ENCODE assay signal across 8 mouse cellular contexts in the genomic region with DNA sequence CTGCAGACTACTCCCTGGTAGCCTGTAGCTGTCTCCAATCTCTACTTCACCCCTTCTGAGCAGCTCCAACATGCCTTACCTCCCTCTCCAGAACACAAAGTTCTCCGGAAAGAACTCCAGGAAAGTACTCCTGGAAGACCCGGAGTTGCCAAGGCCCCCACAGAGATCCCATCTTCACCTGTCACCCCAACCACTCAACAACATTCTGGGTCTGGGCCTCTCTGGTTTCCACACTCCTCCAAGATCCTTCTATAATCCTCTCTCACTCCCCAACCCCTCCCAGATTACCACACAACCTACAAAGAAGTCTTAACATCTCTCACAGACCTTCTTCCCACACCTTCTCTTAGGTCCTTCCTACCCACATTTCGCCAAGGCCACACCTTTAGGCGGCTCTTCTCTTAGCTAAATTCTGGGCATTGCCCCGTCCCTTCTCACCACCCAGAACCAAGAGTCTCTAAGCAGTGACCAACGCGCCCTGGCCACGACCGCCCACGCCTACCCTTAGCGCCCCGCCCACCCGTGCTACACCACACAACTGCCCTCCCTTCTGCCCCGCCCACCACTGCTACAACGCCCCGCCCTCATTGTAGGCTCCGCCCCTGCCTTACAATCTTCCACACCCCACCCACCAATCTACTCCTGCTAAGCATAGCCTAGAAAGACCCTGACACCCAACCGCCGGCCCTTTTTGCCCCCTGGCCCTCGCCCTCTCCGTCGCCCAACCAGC. TPM values are rescaled to one million over a fixed set of nuclear protein-coding genes. Genes with fewer than 3 reads are reported as not detected.
DNase-seq lines count a peak whose midpoint lies in the region; ATAC-seq and TF ChIP-seq lines count a peak whose summit lies in the region.

No protein-coding gene starts in this region.

- peak overlapping the region; percentile 51 for H3ac ChIP-seq in C2C12 (ENCODE audit: control insufficient read depth, insufficient read length, low read depth)

- no peaks in the 10 kb centered on the region for H3K79me3 ChIP-seq in C2C12 (ENCODE audit: low read depth)

- peak overlapping the region; percentile 98 for H3K27ac ChIP-seq in heart, embryonic 11.5 days (ENCODE audit: low read depth, low read length)
- H3K27ac ChIP-seq in kidney, embryonic 16.5 days (ENCODE audit: low read length): peak overlapping the region; percentile 99
- peak overlapping the region; percentile 99 for H3K27ac ChIP-seq in liver, embryonic 16.5 days (ENCODE audit: low read length)
- H3K27ac ChIP-seq in neural tube, embryonic 11.5 days (ENCODE audit: low read depth, low read length): peak overlapping the region; percentile 88
- peak overlapping the region; percentile 98 for H3K27ac ChIP-seq in stomach, embryonic 15.5 days

- no peaks in the 10 kb centered on the region for H3K9me3 ChIP-seq in heart, embryonic 11.5 days (replicated peaks; ENCODE audit: control insufficient read depth, low read length)
- no peaks in the 10 kb centered on the region for H3K9me3 ChIP-seq in kidney, embryonic 16.5 days (ENCODE audit: low read length)
- H3K9me3 ChIP-seq in liver, embryonic 16.5 days (replicated peaks; ENCODE audit: control insufficient read depth, low read length): no peaks in the 10 kb centered on the region
- H3K9me3 ChIP-seq in neural tube, embryonic 11.5 days (ENCODE audit: control insufficient read depth, low read length): no peaks in the 10 kb centered on the region
- H3K9me3 ChIP-seq in stomach, embryonic 15.5 days: no peaks in the 10 kb centered on the region

- no peaks in the 10 kb centered on the region for H3K27me3 ChIP-seq in C2C12 (ENCODE audit: control insufficient read depth, insufficient read depth, insufficient read length)
- H3K27me3 ChIP-seq in heart, embryonic 11.5 days (ENCODE audit: control insufficient read depth, insufficient read depth, low read length): no peaks in the 10 kb centered on the region
- H3K27me3 ChIP-seq in kidney, embryonic 16.5 days (ENCODE audit: insufficient read depth, low read length): no peaks in the 10 kb centered on the region
- no peaks in the 10 kb centered on the region for H3K27me3 ChIP-seq in liver, embryonic 16.5 days (ENCODE audit: control insufficient read depth, insufficient read depth, low read depth, low read length)
- H3K27me3 ChIP-seq in neural tube, embryonic 11.5 days (ENCODE audit: control insufficient read depth, insufficient read depth, low read length): no peaks in the 10 kb centered on the region
- H3K27me3 ChIP-seq in stomach, embryonic 15.5 days (replicated peaks): no peaks in the 10 kb centered on the region

- H3K4me1 ChIP-seq in heart, embryonic 11.5 days (ENCODE audit: control insufficient read depth, insufficient read depth, low read length): peaks cover 9% of the 10 kb centered on the region
- H3K4me1 ChIP-seq in kidney, embryonic 16.5 days (ENCODE audit: insufficient read depth, low read length): peaks cover 12% of the 10 kb centered on the region
- peaks cover 25% of the 10 kb centered on the region for H3K4me1 ChIP-seq in liver, embryonic 16.5 days (ENCODE audit: control insufficient read depth, low read depth, low read length)
- 0 out of 2 replicates have a peak, but pooled peaks cover 3% of the 10 kb centered on the region for H3K4me1 ChIP-seq in neural tube, embryonic 11.5 days (ENCODE audit: control insufficient read depth, insufficient read depth, low read length)
- H3K4me1 ChIP-seq in stomach, embryonic 15.5 days: peaks cover 14% of the 10 kb centered on the region; the same call in 1 of the 2 replicates

- H3K4me2 ChIP-seq in heart, embryonic 11.5 days: peak overlapping the region; percentile 67
- peak overlapping the region; percentile 75 for H3K4me2 ChIP-seq in kidney, embryonic 16.5 days (replicated peaks; ENCODE audit: low read depth, low read length)
- H3K4me2 ChIP-seq in liver, embryonic 16.5 days (ENCODE audit: low read depth, low read length): peak overlapping the region; percentile 98
- H3K4me2 ChIP-seq in neural tube, embryonic 11.5 days (ENCODE audit: low read depth): peak overlapping the region; percentile 58
- H3K4me2 ChIP-seq in stomach, embryonic 15.5 days: peak overlapping the region; percentile 65

- TF ChIP-seq CTCF in C2C12 (IDR thresholded peaks at IDR 0.05; ENCODE audit: control insufficient read depth, insufficient read depth, insufficient read length): no peak

- ATAC-seq in erythroid progenitor cell, adult 5-6 weeks (replicated peaks; ENCODE audit: low FRiP score, poor library complexity, severe bottlenecking): peak; percentile 31
- peak; percentile 46 for ATAC-seq in heart, embryonic 11.5 days (replicated peaks; ENCODE audit: insufficient number of reproducible peaks, low FRiP score, low TSS enrichment)
- ATAC-seq in kidney, embryonic 16.5 days (ENCODE audit: low FRiP score, low TSS enrichment): peak; percentile 32
- ATAC-seq in liver, embryonic 16.5 days (ENCODE audit: low read depth): peak; percentile 17
- ATAC-seq in neural tube, embryonic 11.5 days (ENCODE audit: insufficient read depth, low FRiP score, low TSS enrichment): peak; percentile 16
- peak; percentile 9 for ATAC-seq in stomach, embryonic 15.5 days (ENCODE audit: insufficient read depth, low FRiP score, low read depth)

- H3K36me3 ChIP-seq in C2C12 (ENCODE audit: control insufficient read depth, insufficient read depth): peaks cover 7% of the 10 kb centered on the region
- peaks cover 24% of the 10 kb centered on the region for H3K36me3 ChIP-seq in heart, embryonic 11.5 days (ENCODE audit: control insufficient read depth, insufficient read depth, low read length)
- H3K36me3 ChIP-seq in kidney, embryonic 16.5 days (ENCODE audit: insufficient read depth, low read length): peaks cover 37% of the 10 kb centered on the region
- peaks cover 17% of the 10 kb centered on the region for H3K36me3 ChIP-seq in liver, embryonic 16.5 days (ENCODE audit: control insufficient read depth, insufficient read depth)
- H3K36me3 ChIP-seq in neural tube, embryonic 11.5 days (ENCODE audit: control insufficient read depth, insufficient read depth, low read length): peaks cover 7% of the 10 kb centered on the region; the same call in 1 of the 2 replicates
- H3K36me3 ChIP-seq in stomach, embryonic 15.5 days: peaks cover 32% of the 10 kb centered on the region

- peak; percentile 66 to 84 for DNase-seq in adrenal gland, postnatal 4 days (ENCODE audit: low spot score in 2 of 2)
- DNase-seq in neural tube, embryonic 11.5 days (ENCODE audit: low spot score): peak; percentile 84

- peak overlapping the region; percentile 79 for H3K4me3 ChIP-seq in C2C12 (ENCODE audit: insufficient read depth, poor library complexity, severe bottlenecking)
- peak overlapping the region; percentile 84 for H3K4me3 ChIP-seq in heart, embryonic 11.5 days (ENCODE audit: low read depth, low read length)
- H3K4me3 ChIP-seq in kidney, embryonic 16.5 days (ENCODE audit: low read length): peak overlapping the region; percentile 87
- peak overlapping the region; percentile 86 for H3K4me3 ChIP-seq in liver, embryonic 16.5 days (ENCODE audit: low read depth, low read length)
- H3K4me3 ChIP-seq in neural tube, embryonic 11.5 days (ENCODE audit: low read depth, low read length): peak overlapping the region; percentile 77
- peak overlapping the region; percentile 80 for H3K4me3 ChIP-seq in stomach, embryonic 15.5 days (replicated peaks)

- H3K9ac ChIP-seq in heart, embryonic 11.5 days (ENCODE audit: low read depth, low read length): peak overlapping the region; percentile 85
- peak overlapping the region; percentile 86 for H3K9ac ChIP-seq in kidney, embryonic 16.5 days (replicated peaks; ENCODE audit: low read length)
- H3K9ac ChIP-seq in liver, embryonic 16.5 days (ENCODE audit: low read depth, low read length): peak overlapping the region; percentile 76
- peak overlapping the region; percentile 72 for H3K9ac ChIP-seq in neural tube, embryonic 11.5 days (ENCODE audit: low read length)
- peak overlapping the region; percentile 64; the same call in 1 of the 2 replicates for H3K9ac ChIP-seq in stomach, embryonic 15.5 days

- 7% methylated on average over 22 of the region's 22 CpGs for WGBS in heart, embryonic 11.5 days (ENCODE audit: insufficient replicate concordance)
- 6% methylated on average over 21 of the region's 22 CpGs for WGBS in kidney, embryonic 16.5 days
- 7% methylated on average over 22 of the region's 22 CpGs for WGBS in liver, embryonic 16.5 days (ENCODE audit: insufficient replicate concordance)
- WGBS in neural tube, embryonic 11.5 days: 8% methylated on average over 22 of the region's 22 CpGs
- WGBS in stomach, embryonic 15.5 days: 7% methylated on average over 22 of the region's 22 CpGs

- H3K79me2 ChIP-seq in C2C12 (ENCODE audit: control insufficient read depth, insufficient read depth): peaks cover 6% of the 10 kb centered on the region

RNA-seq across cellular contexts. Expression of a gene that starts 0.6 kb away (rescaled TPM):
- 40.4 TPM for polyA plus RNA-seq in C2C12 (2012; fragmentation: generic; extraction: Trizol)
- 10 to 100 TPM; 74.6 to 76.8 TPM for total RNA-seq in adrenal gland, postnatal 4 days (2021)
- total RNA-seq in erythroid progenitor cell, adult 5-6 weeks (2015; ENCODE audit: low replicate concordance): 4.7 and 8.4 TPM in 2 replicates
- 1.9 and 5.6 TPM in 2 replicates for total RNA-seq in erythroid progenitor cell, adult 5-6 weeks (2017; ENCODE audit: low replicate concordance)
- polyA plus RNA-seq in heart, embryonic 11.5 days (2014; fragmentation: Nextera tagmentation; extraction: Ambion mirVana): 37.3 and 39.4 TPM in 2 replicates
- 46.2 and 47.2 TPM in 2 replicates for polyA plus RNA-seq in kidney, embryonic 16.5 days (2015; fragmentation: Nextera tagmentation; extraction: Ambion mirVana)
- polyA plus RNA-seq in liver, embryonic 16.5 days (2015; fragmentation: Nextera tagmentation; extraction: Ambion mirVana): 14.1 and 15.3 TPM in 2 replicates
- polyA plus RNA-seq in neural tube, embryonic 11.5 days (2014; fragmentation: Nextera tagmentation; extraction: Ambion mirVana): 45.3 and 45.6 TPM in 2 replicates
- 32.8 and 36.0 TPM in 2 replicates for polyA plus RNA-seq in stomach, embryonic 15.5 days (2015; fragmentation: Nextera tagmentation; extraction: Ambion mirVana)

RNA-seq across cellular contexts. Expression of a gene that starts 5.2 kb away (rescaled TPM):
- 64.5 TPM for polyA plus RNA-seq in C2C12 (2012; fragmentation: generic; extraction: Trizol)
- total RNA-seq in adrenal gland, postnatal 4 days (2021): 10 to 100 TPM; 73.1 to 85.1 TPM
- 36.5 and 71.4 TPM in 2 replicates for total RNA-seq in erythroid progenitor cell, adult 5-6 weeks (2015; ENCODE audit: low replicate concordance)
- 125 and 144 TPM in 2 replicates for total RNA-seq in erythroid progenitor cell, adult 5-6 weeks (2017; ENCODE audit: low replicate concordance)
- polyA plus RNA-seq in heart, embryonic 11.5 days (2014; fragmentation: Nextera tagmentation; extraction: Ambion mirVana): 77.2 and 82.9 TPM in 2 replicates
- polyA plus RNA-seq in kidney, embryonic 16.5 days (2015; fragmentation: Nextera tagmentation; extraction: Ambion mirVana): 129 and 141 TPM in 2 replicates
- 36.1 and 37.2 TPM in 2 replicates for polyA plus RNA-seq in liver, embryonic 16.5 days (2015; fragmentation: Nextera tagmentation; extraction: Ambion mirVana)
- 124 and 136 TPM in 2 replicates for polyA plus RNA-seq in neural tube, embryonic 11.5 days (2014; fragmentation: Nextera tagmentation; extraction: Ambion mirVana)
- 99.9 and 103 TPM in 2 replicates for polyA plus RNA-seq in stomach, embryonic 15.5 days (2015; fragmentation: Nextera tagmentation; extraction: Ambion mirVana)

RNA-seq across cellular contexts. Expression of a gene that starts 34.0 kb away (rescaled TPM):
- 39.9 TPM for polyA plus RNA-seq in C2C12 (2012; fragmentation: generic; extraction: Trizol)
- total RNA-seq in adrenal gland, postnatal 4 days (2021): 10 to 100 TPM; 15.6 to 16.2 TPM
- 26.4 and 28.1 TPM in 2 replicates for total RNA-seq in erythroid progenitor cell, adult 5-6 weeks (2015; ENCODE audit: low replicate concordance)
- 32.6 and 39.0 TPM in 2 replicates for total RNA-seq in erythroid progenitor cell, adult 5-6 weeks (2017; ENCODE audit: low replicate concordance)
- 13.4 and 13.5 TPM in 2 replicates for polyA plus RNA-seq in heart, embryonic 11.5 days (2014; fragmentation: Nextera tagmentation; extraction: Ambion mirVana)
- 26.0 and 28.4 TPM in 2 replicates for polyA plus RNA-seq in kidney, embryonic 16.5 days (2015; fragmentation: Nextera tagmentation; extraction: Ambion mirVana)
- polyA plus RNA-seq in liver, embryonic 16.5 days (2015; fragmentation: Nextera tagmentation; extraction: Ambion mirVana): 14.5 TPM in 2 replicates
- polyA plus RNA-seq in neural tube, embryonic 11.5 days (2014; fragmentation: Nextera tagmentation; extraction: Ambion mirVana): 23.5 and 25.0 TPM in 2 replicates
- polyA plus RNA-seq in stomach, embryonic 15.5 days (2015; fragmentation: Nextera tagmentation; extraction: Ambion mirVana): 21.7 and 22.4 TPM in 2 replicates

RNA-seq across cellular contexts. Expression of a gene that starts 35.3 kb away (rescaled TPM):
- 3.2 TPM for polyA plus RNA-seq in C2C12 (2012; fragmentation: generic; extraction: Trizol)
- total RNA-seq in adrenal gland, postnatal 4 days (2021): 10 to 100 TPM; 29.9 to 37.0 TPM
- not detected in 2 replicates for total RNA-seq in erythroid progenitor cell, adult 5-6 weeks (2015; ENCODE audit: low replicate concordance)
- total RNA-seq in erythroid progenitor cell, adult 5-6 weeks (2017; ENCODE audit: low replicate concordance): not detected in 2 replicates
- polyA plus RNA-seq in heart, embryonic 11.5 days (2014; fragmentation: Nextera tagmentation; extraction: Ambion mirVana): 0.10 and 0.11 TPM in 2 replicates
- 0.18 and 0.32 TPM in 2 replicates for polyA plus RNA-seq in kidney, embryonic 16.5 days (2015; fragmentation: Nextera tagmentation; extraction: Ambion mirVana)
- polyA plus RNA-seq in liver, embryonic 16.5 days (2015; fragmentation: Nextera tagmentation; extraction: Ambion mirVana): 0.05 and 0.13 TPM in 2 replicates
- polyA plus RNA-seq in neural tube, embryonic 11.5 days (2014; fragmentation: Nextera tagmentation; extraction: Ambion mirVana): 0.13 TPM in 1 of 2 replicates, not detected in the other
- 0.36 TPM in 2 replicates for polyA plus RNA-seq in stomach, embryonic 15.5 days (2015; fragmentation: Nextera tagmentation; extraction: Ambion mirVana)

RNA-seq across cellular contexts. Expression of a gene that starts 37.8 kb away (rescaled TPM):
- 83.9 TPM for polyA plus RNA-seq in C2C12 (2012; fragmentation: generic; extraction: Trizol)
- 10 to 100 TPM; 66.3 to 67.4 TPM for total RNA-seq in adrenal gland, postnatal 4 days (2021)
- total RNA-seq in erythroid progenitor cell, adult 5-6 weeks (2015; ENCODE audit: low replicate concordance): 14.4 and 14.7 TPM in 2 replicates
- 27.6 and 28.1 TPM in 2 replicates for total RNA-seq in erythroid progenitor cell, adult 5-6 weeks (2017; ENCODE audit: low replicate concordance)
- polyA plus RNA-seq in heart, embryonic 11.5 days (2014; fragmentation: Nextera tagmentation; extraction: Ambion mirVana): 89.9 and 90.6 TPM in 2 replicates
- polyA plus RNA-seq in kidney, embryonic 16.5 days (2015; fragmentation: Nextera tagmentation; extraction: Ambion mirVana): 189 and 190 TPM in 2 replicates
- polyA plus RNA-seq in liver, embryonic 16.5 days (2015; fragmentation: Nextera tagmentation; extraction: Ambion mirVana): 44.9 and 46.0 TPM in 2 replicates
- polyA plus RNA-seq in neural tube, embryonic 11.5 days (2014; fragmentation: Nextera tagmentation; extraction: Ambion mirVana): 122 and 125 TPM in 2 replicates
- 136 and 142 TPM in 2 replicates for polyA plus RNA-seq in stomach, embryonic 15.5 days (2015; fragmentation: Nextera tagmentation; extraction: Ambion mirVana)

Comparison
In these comparisons a context has a peak if more than half of its experiments do, and no peak if none do; other contexts are left out.
1. Peak in every context shown above with its lines: DNase-seq, ATAC-seq, H3K4me3 ChIP-seq and H3K27ac ChIP-seq.